Mouse (Mus musculus) Muller cell, postnatal 12 days (primary cell): ENCODE measurements at regions not wholly inside any gene's neighbourhood (a gene's known extent, or its start where the extent isn't known, plus 50 kb on each side); places are given as distances from the start of the nearest gene placed in this dataset.

Experiments
- DNase-seq: peaks from one replicate; pipeline ENCODE4 v3.0.0-alpha.2; 2015; ENCODE audit errors: inconsistent ontology term

- no peak for DNase-seq
These were observed 925.2 kb downstream of the Flrt2 start for GRCm38 (mm10) chr12:96617226-96617625.
